Mouse (Mus musculus) embryonic fibroblast, embryonic 13.5 days (primary cell): Measurements from ENCODE around the gene Eipr1.

ENCODE experiments used
- CTCF ChIP-seq: IDR thresholded peaks from 2 replicates; pipeline ENCODE4 v1.5.1; 2011; ENCODE audit warnings: mild to moderate bottlenecking, control low read depth, low read length, moderate library complexity, borderline replicate concordance; ENCODE audit not compliant: insufficient read depth
- POLR2A ChIP-seq: IDR thresholded peaks from 2 replicates; pipeline ENCODE4 v1.6.1; 2011; ENCODE audit warnings: low read depth, mild to moderate bottlenecking, control low read depth, low read length, moderate library complexity

GRCm38 (mm10) chr12:28784864-28785263 lies 33.3 kb downstream of the Eipr1 start:
- TF ChIP-seq CTCF (no peak), POLR2A (no peak)
